Mouse (Mus musculus) inflammation-experienced regulatory T-cells, adult 16 weeks (primary cell): Measurements from ENCODE around the gene Frk. TPM values are rescaled to one million over a fixed set of nuclear protein-coding genes. Genes with fewer than 3 reads are reported as not detected.

Experiments used
- polyA plus RNA-seq: library from polyadenylated mRNA; unstranded; fragments of 100-300 nt; shearing (Covaris generic); gene quantifications from one replicate; pipeline ENCODE4 v1.2.1, GENCODE M21; 2017

The Frk gene
- not detected for polyA plus RNA-seq

DNA sequence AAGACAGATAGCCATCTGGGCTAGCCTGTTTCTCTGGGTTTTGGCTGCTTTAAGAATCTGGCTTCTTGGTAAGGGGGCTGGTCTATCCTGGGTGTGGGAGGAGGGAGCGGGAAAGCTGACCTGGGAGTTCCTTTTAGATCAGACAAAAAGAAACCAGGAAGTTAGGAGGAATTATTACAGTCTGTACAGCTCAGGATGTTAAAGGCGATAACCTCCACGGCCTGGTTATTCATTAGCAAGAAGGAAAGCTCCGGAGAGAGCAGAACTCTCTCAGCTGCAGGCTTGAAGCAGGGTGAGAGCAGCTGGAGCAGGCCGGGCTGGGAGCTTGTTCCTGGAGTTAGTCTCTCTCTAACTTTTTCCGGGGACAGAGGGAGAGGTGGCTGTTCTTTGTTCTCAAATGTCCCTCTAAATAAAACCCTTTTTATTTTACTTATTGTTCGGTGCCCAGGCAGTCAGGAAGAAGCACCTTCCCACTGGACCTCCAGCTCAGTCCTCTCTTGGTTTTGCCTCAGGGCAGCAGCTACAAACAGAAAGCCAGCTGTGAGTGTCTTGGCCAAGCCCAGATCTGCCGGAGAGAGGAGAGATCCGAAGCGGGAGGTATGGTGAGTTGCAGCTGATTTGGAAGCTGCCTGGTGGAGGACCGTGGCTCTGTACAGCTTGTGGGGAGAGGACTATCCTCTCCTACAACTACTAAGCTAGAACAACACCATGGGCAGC lies at the start of gene Frk:
TSS of gene Frk (plus strand) at position 103 of the 717 bp plus-strand sequence.

Other genes starting within 250 kb of the Frk start
- gene Tspyl1, start 201.2 kb upstream of the Frk start, polyA plus RNA-seq = 84.7 TPM
- gene Tspyl4, start 186.0 kb upstream of the Frk start, polyA plus RNA-seq = 19.5 TPM
- gene Col10a1, start 93.4 kb upstream of the Frk start, polyA plus RNA-seq = 1.0 TPM
- 77.0 TPM for gene Nt5dc1, start 64.8 kb upstream of the Frk start, polyA plus RNA-seq